Mouse (Mus musculus) neural tube, embryonic 14.5 days (tissue): ENCODE data around the gene Tmem238l. TPM values are rescaled to one million over a fixed set of nuclear protein-coding genes. Genes with fewer than 3 reads are reported as not detected.

Experiments
- ATAC-seq: fragments of 200-750 bp; cut with Nextera tagmentation; 2 replicates; pipeline ENCODE4 v1.8.0; 2017; ENCODE audit warnings: low read depth, mild to moderate bottlenecking, moderate TSS enrichment, moderate library complexity
- H3K27ac ChIP-seq: fragments of 300-500 bp; sonication (generic); 2 replicates; pipeline ENCODE4 v1.5.1; 2014; ENCODE audit warnings: low read depth, mild to moderate bottlenecking, control low read depth, low read length, moderate library complexity, mixed read lengths
- H3K27me3 ChIP-seq: fragments of 300-500 bp; sonication (generic); 2 replicates; pipeline ENCODE4 v1.6.1; 2014; ENCODE audit warnings: low read length; ENCODE audit not compliant: control insufficient read depth, insufficient read depth
- H3K36me3 ChIP-seq: fragments of 300-500 bp; sonication (generic); 2 replicates; pipeline ENCODE4 v1.6.1; 2014; ENCODE audit warnings: low read length, mixed read lengths; ENCODE audit not compliant: control insufficient read depth, insufficient read depth
- H3K4me1 ChIP-seq: fragments of 300-500 bp; sonication (generic); 2 replicates; pipeline ENCODE4 v1.6.1; 2014; ENCODE audit warnings: low read length; ENCODE audit not compliant: control insufficient read depth, insufficient read depth
- H3K4me2 ChIP-seq: fragments of 300-500 bp; sonication (generic); 2 replicates; pipeline ENCODE4 v1.6.1; 2014; ENCODE audit warnings: mild to moderate bottlenecking, low read depth, low read length, control low read depth
- H3K4me3 ChIP-seq: fragments of 300-500 bp; sonication (generic); 2 replicates; pipeline ENCODE4 v1.5.1; 2014; ENCODE audit warnings: low read depth, low read length, control low read depth, mixed read lengths
- H3K9ac ChIP-seq: fragments of 300-500 bp; sonication (generic); replicated peaks from 2 replicates; pipeline ENCODE4 v1.6.1; 2014; ENCODE audit warnings: low read depth, mild to moderate bottlenecking, control low read depth, low read length, mixed read lengths
- H3K9me3 ChIP-seq: fragments of 300-500 bp; sonication (generic); 2 replicates; pipeline ENCODE4 v1.6.1; 2016; ENCODE audit warnings: low read length; ENCODE audit not compliant: control insufficient read depth
- WGBS: fragments of 180-500 bp; shearing (Covaris S2); extraction: QIAGEN DNeasy Blood & Tissue Kit; methylation state at CpG from one replicate; pipeline ENCODE4 v1.1.7; 2014; 5-methylcytosine and 5-hydroxymethylcytosine counted together
- polyA plus RNA-seq: library from polyadenylated mRNA; unstranded; fragments of >200 nt; fragmentation: Nextera tagmentation; extraction: Ambion mirVana; gene quantifications from 2 replicates; pipeline ENCODE4 v1.2.1, GENCODE M21; 2014

The Tmem238l gene
- polyA plus RNA-seq, 1 experiment from 2014 or later = not detected

GRCm38 (mm10) chr11:66992150-66992549, 35.7 kb downstream of the Tmem238l start:
- H3K27me3 ChIP-seq = no peaks in the 10 kb centered on the region
- WGBS = 88% methylated on average over 2 of the region's 2 CpGs
- no peak overlapping the region for H3K4me3 ChIP-seq
- no peaks in the 10 kb centered on the region for H3K36me3 ChIP-seq
- H3K27ac ChIP-seq = no peak overlapping the region
- H3K9ac ChIP-seq = no peak overlapping the region
- no peak overlapping the region for H3K4me2 ChIP-seq
- no peak for ATAC-seq
- H3K9me3 ChIP-seq = no peaks in the 10 kb centered on the region
- no peaks in the 10 kb centered on the region for H3K4me1 ChIP-seq

GRCm38 (mm10) chr11:66993674-66994073, 37.2 kb downstream of the Tmem238l start:
- WGBS = 40% methylated on average over 1 of the region's 1 CpGs
- no peaks in the 10 kb centered on the region for H3K36me3 ChIP-seq
- no peaks in the 10 kb centered on the region for H3K4me1 ChIP-seq
- H3K27ac ChIP-seq = no peak overlapping the region
- H3K27me3 ChIP-seq = no peaks in the 10 kb centered on the region
- H3K4me3 ChIP-seq = no peak overlapping the region
- no peaks in the 10 kb centered on the region for H3K9me3 ChIP-seq
- no peak overlapping the region for H3K4me2 ChIP-seq
- no peak for ATAC-seq
- H3K9ac ChIP-seq = no peak overlapping the region

- no peak for ATAC-seq
- WGBS = 89% methylated on average over 4 of the region's 4 CpGs
- H3K4me2 ChIP-seq = no peak overlapping the region
- no peaks in the 10 kb centered on the region for H3K9me3 ChIP-seq
- H3K27ac ChIP-seq = no peak overlapping the region
- H3K9ac ChIP-seq = no peak overlapping the region
- no peaks in the 10 kb centered on the region for H3K27me3 ChIP-seq
- H3K4me1 ChIP-seq = peaks cover 10% of the 10 kb centered on the region; the same call in 1 of the 2 replicates
- no peak overlapping the region for H3K4me3 ChIP-seq
- H3K36me3 ChIP-seq = no peaks in the 10 kb centered on the region
Observed at GRCm38 (mm10) chr11:66996446-66996845, 40.0 kb downstream of the Tmem238l start.

- ATAC-seq = no peak; the same call in 1 of the 2 replicates
- no peaks in the 10 kb centered on the region for H3K27me3 ChIP-seq
- H3K4me3 ChIP-seq = no peak overlapping the region
- H3K9ac ChIP-seq = no peak overlapping the region
- peaks cover 18% of the 10 kb centered on the region for H3K4me1 ChIP-seq
- WGBS = 76% methylated on average over 14 of the region's 14 CpGs
- H3K4me2 ChIP-seq = no peak overlapping the region
- no peak overlapping the region for H3K27ac ChIP-seq
- no peaks in the 10 kb centered on the region for H3K9me3 ChIP-seq
- H3K36me3 ChIP-seq = no peaks in the 10 kb centered on the region
Observed at GRCm38 (mm10) chr11:66998467-66999403, 42.3 kb downstream of the Tmem238l start.

GRCm38 (mm10) chr11:67000671-67001070, 44.2 kb downstream of the Tmem238l start:
- 50% methylated on average over 4 of the region's 4 CpGs for WGBS
- H3K4me3 ChIP-seq = no peak overlapping the region
- H3K9me3 ChIP-seq = no peaks in the 10 kb centered on the region
- peak overlapping the region; percentile 74; the same call in 1 of the 2 replicates for H3K27ac ChIP-seq
- H3K4me2 ChIP-seq = no peak overlapping the region
- no peak overlapping the region for H3K9ac ChIP-seq
- no peaks in the 10 kb centered on the region for H3K27me3 ChIP-seq
- peak; percentile 70 for ATAC-seq
- no peaks in the 10 kb centered on the region for H3K36me3 ChIP-seq
- peaks cover 18% of the 10 kb centered on the region for H3K4me1 ChIP-seq

- no peak overlapping the region for H3K9ac ChIP-seq
- no peak overlapping the region for H3K4me2 ChIP-seq
- WGBS = 6% methylated on average over 1 of the region's 1 CpGs
- H3K4me3 ChIP-seq = no peak overlapping the region
- peak overlapping the region; percentile 74 for H3K27ac ChIP-seq
- no peaks in the 10 kb centered on the region for H3K9me3 ChIP-seq
- no peaks in the 10 kb centered on the region for H3K27me3 ChIP-seq
- H3K4me1 ChIP-seq = peaks cover 18% of the 10 kb centered on the region
- peak; percentile 72; the same call in 1 of the 2 replicates for ATAC-seq
- H3K36me3 ChIP-seq = no peaks in the 10 kb centered on the region
Observed at GRCm38 (mm10) chr11:67001717-67002116, 45.3 kb downstream of the Tmem238l start.

GRCm38 (mm10) chr11:67002911-67003310, 46.5 kb downstream of the Tmem238l start:
- ATAC-seq = no peak
- no peak overlapping the region for H3K4me3 ChIP-seq
- no peaks in the 10 kb centered on the region for H3K36me3 ChIP-seq
- no peak overlapping the region for H3K4me2 ChIP-seq
- no peaks in the 10 kb centered on the region for H3K27me3 ChIP-seq
- no peak overlapping the region for H3K9ac ChIP-seq
- H3K4me1 ChIP-seq = peaks cover 18% of the 10 kb centered on the region
- no peak overlapping the region for H3K27ac ChIP-seq
- H3K9me3 ChIP-seq = no peaks in the 10 kb centered on the region
- 66% methylated on average over 2 of the region's 2 CpGs for WGBS

- Histone ChIP-seq H3K36me3 (no peaks in the 10 kb centered on the region), H3K4me3 (no peak overlapping the region), H3K9ac (no peak overlapping the region), H3K4me2 (no peak overlapping the region), H3K27me3 (no peaks in the 10 kb centered on the region), H3K4me1 (peaks cover 11% of the 10 kb centered on the region; the same call in 1 of the 2 replicates), H3K9me3 (no peaks in the 10 kb centered on the region), H3K27ac (no peak overlapping the region; the same call in 1 of the 2 replicates)
- peak; percentile 70 for ATAC-seq
- WGBS = 47% methylated on average over 8 of the region's 8 CpGs
Observed at GRCm38 (mm10) chr11:67007961-67008360, 51.5 kb downstream of the Tmem238l start.

GRCm38 (mm10) chr11:67008528-67008927, 52.1 kb downstream of the Tmem238l start:
- no peak overlapping the region for H3K4me3 ChIP-seq
- no peaks in the 10 kb centered on the region for H3K27me3 ChIP-seq
- no peaks in the 10 kb centered on the region for H3K36me3 ChIP-seq
- H3K4me2 ChIP-seq = no peak overlapping the region
- peaks cover 11% of the 10 kb centered on the region; the same call in 1 of the 2 replicates for H3K4me1 ChIP-seq
- WGBS = 61% methylated on average over 4 of the region's 4 CpGs
- H3K9ac ChIP-seq = no peak overlapping the region
- no peak overlapping the region for H3K27ac ChIP-seq
- H3K9me3 ChIP-seq = no peaks in the 10 kb centered on the region
- ATAC-seq = peak; percentile 62; the same call in 1 of the 2 replicates
